Mouse (Mus musculus) bone marrow macrophage, adult 2 months (primary cell): ENCODE data around the gene Htr7. TPM values are rescaled to one million over a fixed set of nuclear protein-coding genes. Genes with fewer than 3 reads are reported as not detected.
A peak's percentile ranks its signal among the peaks of the same experiment; 100 is the strongest.

Experiments
- H3K27ac ChIP-seq: 2 replicates; pipeline ENCODE4 v1.5.1; 2012; ENCODE audit warnings: low read depth, low read length; ENCODE audit not compliant: insufficient read depth
- H3K4me1 ChIP-seq: 2 replicates; pipeline ENCODE4 v1.6.1; 2012; ENCODE audit warnings: low read length; ENCODE audit not compliant: control insufficient read depth, insufficient read depth
- H3K4me3 ChIP-seq: 2 replicates; pipeline ENCODE4 v1.5.1; 2012; ENCODE audit warnings: mild to moderate bottlenecking, low read length, moderate library complexity; ENCODE audit not compliant: insufficient read depth
- CTCF ChIP-seq: IDR thresholded peaks from 2 replicates; pipeline ENCODE4 v1.5.1; 2012; ENCODE audit warnings: low read depth, mild to moderate bottlenecking, low read length, moderate library complexity
- POLR2A ChIP-seq: IDR thresholded peaks from 2 replicates; pipeline ENCODE4 v1.6.1; 2012; ENCODE audit warnings: mild to moderate bottlenecking, low read depth, low read length, borderline replicate concordance
- polyA plus RNA-seq: library from polyadenylated mRNA; stranded (reverse); fragments of >200 nt; gene quantifications from 2 replicates; pipeline ENCODE4 v1.2.4, GENCODE M21; 2012; ENCODE audit not compliant: missing spikeins, insufficient read depth, insufficient read length

Htr7 gene
- polyA plus RNA-seq: not detected in 2 replicates

DNA sequence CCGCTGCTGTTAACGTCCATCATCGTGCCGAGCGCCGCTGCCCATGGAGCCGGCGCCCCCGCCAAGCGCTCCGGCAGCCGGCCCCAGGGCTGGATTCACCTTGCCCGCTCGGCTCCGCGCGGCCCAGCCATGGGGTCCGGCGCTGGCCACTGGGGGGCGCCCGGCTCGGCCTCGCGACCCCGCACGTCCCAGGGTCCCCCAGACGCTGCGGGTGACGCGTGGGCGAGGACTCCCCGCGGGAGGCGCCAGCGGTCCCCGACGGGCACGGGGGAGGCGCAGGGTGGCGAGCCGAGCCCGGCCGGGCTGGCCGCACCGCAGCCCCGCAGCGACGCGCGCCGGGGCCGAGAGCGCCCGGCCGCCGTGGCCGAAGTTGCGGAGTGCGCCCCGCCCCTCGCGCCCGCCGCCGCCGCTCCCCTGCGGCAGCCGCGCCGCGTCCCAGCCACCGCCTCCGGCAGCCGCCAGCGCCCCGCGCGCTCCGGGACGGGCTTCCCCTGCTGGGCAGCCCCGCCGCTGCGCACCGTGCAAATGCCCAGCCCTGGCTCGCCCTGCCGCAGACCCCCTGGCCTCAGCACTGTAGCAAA is at the start of gene Htr7:
TSS of gene Htr7 (minus strand) at position 277 of the 581 bp plus-strand sequence.
- Histone ChIP-seq H3K4me3 (peak within 1 kb of the TSS; percentile 41), H3K4me1 (no peaks in the 10 kb centered on the region), H3K27ac (no peak within 1 kb of the TSS)
- TF ChIP-seq CTCF: no peak
- no peak for TF ChIP-seq POLR2A

DNA sequence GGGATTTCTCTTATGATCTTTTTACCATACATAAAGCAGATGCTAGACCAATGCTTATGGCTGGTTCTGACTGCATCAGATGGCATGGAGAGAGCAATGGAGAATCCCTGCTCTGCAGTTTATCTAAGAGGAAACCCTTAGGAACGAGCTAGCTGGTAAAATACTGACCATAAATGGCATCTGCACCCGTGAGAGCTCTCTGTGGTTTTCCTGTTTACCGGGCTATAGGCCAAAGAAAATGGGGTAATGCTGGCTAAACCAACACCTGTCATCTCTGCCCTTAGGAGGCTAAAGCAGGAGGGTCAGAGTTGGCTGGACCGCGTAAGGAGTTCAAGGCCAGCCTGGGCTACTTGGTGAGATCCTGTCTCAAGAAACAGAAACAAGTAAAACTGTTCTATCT is 46.6 kb upstream of the Htr7 start:
- Histone ChIP-seq H3K4me1 (no peaks in the 10 kb centered on the region), H3K4me3 (no peak overlapping the region), H3K27ac (no peak overlapping the region)
- TF ChIP-seq CTCF (no peak), POLR2A (no peak)

DNA sequence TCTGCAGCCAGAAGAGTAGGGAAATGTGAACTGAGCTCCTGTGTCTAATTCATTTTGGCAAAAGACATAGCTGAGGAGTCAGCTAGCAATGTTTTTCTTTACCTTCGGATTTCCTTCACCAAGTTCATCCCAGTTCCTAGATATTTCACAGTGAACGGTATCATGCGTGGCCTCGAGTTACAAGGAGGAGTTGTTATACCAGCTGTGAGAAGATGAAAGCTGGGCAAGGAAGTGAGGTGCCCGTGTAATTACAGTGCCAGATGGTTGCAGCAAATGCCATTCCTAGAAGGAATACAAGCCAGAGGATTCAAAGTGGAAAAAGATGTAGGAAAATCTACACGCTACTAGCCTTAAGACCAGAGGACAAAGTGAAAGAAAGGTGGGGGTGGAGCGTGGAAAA is 41.6 kb upstream of the Htr7 start:
- Histone ChIP-seq H3K4me1 (no peaks in the 10 kb centered on the region), H3K27ac (no peak overlapping the region), H3K4me3 (no peak overlapping the region)
- TF ChIP-seq CTCF (no peak), POLR2A (no peak)

DNA sequence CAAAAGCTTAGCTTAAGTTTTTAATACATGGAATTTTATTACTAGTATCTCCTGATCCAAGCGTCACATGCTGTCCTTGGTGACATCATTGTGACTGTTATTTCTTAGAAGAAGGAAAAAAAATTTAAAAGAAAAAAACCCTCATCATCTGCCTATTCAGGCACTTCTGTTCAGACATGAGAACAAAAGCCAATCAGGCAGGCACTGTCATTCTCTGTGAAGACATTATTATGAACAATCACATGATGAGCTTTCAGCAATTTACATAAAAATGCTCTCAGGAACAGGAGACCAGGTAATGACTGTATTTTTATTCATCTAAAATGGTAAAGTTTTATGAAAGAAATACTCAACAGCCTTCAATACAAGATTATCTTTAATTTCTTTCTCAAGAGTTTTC is 41.0 kb upstream of the Htr7 start:
- no peaks in the 10 kb centered on the region for H3K4me1 ChIP-seq
- H3K4me3 ChIP-seq: no peak overlapping the region
- no peak for TF ChIP-seq POLR2A
- TF ChIP-seq CTCF: no peak
- H3K27ac ChIP-seq: no peak overlapping the region

DNA sequence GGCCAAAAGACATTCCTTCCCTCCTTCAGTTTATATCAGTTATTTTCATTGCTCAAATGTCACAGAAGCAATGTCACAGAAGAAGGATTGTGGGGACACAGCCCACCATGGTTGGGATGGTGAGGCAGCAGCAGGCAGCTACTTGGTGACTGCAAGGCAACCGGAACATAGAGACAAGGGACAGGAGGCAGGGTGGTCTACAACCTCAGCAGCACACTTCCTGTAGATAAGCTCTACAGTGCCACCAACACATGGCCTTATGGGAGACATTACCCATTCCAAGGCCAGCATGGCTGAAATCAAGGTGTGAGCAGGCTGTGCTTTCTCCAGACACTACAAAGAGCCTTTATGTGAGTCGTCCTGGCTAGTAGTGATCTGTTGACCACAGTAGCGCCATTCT is 39.9 kb upstream of the Htr7 start:
- no peak overlapping the region for H3K27ac ChIP-seq

DNA sequence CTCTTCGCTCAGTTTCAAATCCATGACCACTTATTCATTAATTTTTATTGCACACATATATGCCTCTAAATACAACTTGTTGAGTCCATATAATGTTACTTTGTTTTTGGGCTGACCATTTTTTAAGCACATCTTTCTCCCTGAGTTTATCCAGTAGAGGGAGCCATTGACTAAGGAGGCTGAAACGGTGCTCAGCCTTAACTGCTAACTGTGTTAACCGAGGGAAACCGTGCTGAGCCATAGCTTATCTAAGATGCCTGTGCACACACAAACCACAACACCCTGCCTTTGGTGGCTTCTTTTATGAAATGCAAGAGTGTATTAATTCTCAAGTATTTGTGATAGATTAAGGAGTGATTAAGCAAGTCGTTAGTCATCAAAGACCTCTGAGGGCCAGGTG is 33.5 kb upstream of the Htr7 start:
- no peak overlapping the region for H3K4me3 ChIP-seq
- no peak for TF ChIP-seq CTCF
- no peak for TF ChIP-seq POLR2A
- H3K27ac ChIP-seq: no peak overlapping the region
- no peaks in the 10 kb centered on the region for H3K4me1 ChIP-seq

More for the DNA sequence above, 39.9 kb upstream of the Htr7 start:
- Histone ChIP-seq H3K4me3 (no peak overlapping the region), H3K4me1 (no peaks in the 10 kb centered on the region)
- TF ChIP-seq CTCF: no peak
- TF ChIP-seq POLR2A: no peak

DNA sequence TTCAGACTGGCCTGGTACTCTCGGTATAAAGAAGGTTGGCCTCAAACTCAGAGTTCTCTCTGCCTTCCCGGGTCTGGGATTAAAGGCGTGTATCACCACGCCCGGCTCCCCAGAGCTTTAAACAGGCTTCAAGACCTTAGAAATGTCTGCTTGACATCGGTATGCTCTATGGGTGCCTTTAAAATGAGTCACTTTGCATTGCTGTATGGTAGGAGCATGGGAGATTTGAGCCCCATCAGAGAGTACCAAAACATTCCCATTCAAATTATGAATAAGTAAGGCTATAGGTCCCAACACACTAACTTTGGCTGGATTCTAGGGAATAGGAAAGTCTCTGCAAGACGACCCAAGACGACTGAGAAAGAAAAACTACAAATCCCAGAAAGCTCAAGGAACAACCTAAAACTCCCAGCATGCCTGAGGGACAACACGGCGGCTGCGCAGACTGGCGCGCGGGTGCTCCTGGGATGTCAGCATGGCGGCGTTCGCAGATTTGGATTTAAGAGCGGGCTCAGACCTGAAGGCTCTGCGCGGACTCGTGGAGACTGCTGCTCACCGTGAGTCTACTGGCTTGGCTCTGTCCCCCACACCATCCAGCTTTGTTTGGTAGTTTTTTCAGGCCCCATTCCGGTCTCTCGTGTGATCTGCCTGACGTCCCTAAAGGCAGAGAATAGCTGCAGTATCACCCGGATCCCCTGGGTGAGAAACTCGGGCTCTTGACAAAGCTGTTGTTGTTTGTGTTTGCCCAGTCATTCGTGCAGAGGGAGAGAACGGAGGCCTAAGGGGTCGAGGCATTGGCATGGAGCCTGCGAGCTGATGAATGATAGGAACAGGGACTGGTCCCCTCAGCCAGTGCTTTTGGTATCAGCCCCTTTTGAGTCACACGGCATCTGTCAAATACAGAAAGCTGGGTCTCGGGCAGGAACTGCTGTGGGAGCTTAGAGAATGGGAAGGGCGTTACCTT is 26.2 kb upstream of the Htr7 start, which contains the start of gene Rpp30:
TSS of gene Rpp30 (plus strand) at position 455 of the 964 bp plus-strand sequence.
- peak within 1 kb of the TSS; percentile 92 for H3K4me3 ChIP-seq
- no peak within 1 kb of the TSS for H3K27ac ChIP-seq
- peaks cover 5% of the 10 kb centered on the region for H3K4me1 ChIP-seq
- TF ChIP-seq POLR2A (no peak), CTCF (0 out of 2 replicates have a peak, but pooled peaks have one; percentile 22)

DNA sequence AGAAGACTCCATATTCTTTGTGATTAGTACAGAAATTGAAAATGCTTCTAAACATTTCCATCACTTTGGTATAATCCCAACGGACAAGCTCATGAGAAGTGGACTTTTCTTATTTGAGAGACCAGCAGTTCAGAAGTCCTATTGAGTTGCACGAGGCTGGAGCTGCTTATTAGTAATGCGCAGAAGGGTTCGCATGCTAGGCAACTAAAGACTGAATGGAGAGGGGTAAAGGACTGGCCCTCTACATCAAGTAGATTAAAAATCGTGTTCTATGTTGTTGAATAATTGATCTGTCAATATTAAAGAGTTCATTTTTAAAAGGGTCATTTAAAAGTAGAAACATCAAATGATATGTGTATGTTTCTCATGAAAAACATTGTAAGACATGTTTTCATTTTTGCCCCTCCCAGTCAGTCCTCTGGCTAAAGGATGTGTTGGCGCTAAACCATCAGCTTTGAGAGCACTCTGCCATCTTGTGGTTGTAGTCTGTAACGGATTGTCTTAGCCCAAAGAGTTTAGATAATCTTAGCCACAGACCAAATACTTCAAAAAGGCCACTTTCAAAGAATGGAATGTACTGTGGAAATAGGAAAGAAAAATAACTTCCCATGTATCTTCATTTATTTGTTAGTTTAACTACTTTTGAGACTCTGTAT is 25.4 kb upstream of the Htr7 start:
- TF ChIP-seq CTCF (no peak), POLR2A (no peak)
- Histone ChIP-seq H3K27ac (no peak overlapping the region), H3K4me3 (peak overlapping the region; percentile 19; the same call in 1 of the 2 replicates)

DNA sequence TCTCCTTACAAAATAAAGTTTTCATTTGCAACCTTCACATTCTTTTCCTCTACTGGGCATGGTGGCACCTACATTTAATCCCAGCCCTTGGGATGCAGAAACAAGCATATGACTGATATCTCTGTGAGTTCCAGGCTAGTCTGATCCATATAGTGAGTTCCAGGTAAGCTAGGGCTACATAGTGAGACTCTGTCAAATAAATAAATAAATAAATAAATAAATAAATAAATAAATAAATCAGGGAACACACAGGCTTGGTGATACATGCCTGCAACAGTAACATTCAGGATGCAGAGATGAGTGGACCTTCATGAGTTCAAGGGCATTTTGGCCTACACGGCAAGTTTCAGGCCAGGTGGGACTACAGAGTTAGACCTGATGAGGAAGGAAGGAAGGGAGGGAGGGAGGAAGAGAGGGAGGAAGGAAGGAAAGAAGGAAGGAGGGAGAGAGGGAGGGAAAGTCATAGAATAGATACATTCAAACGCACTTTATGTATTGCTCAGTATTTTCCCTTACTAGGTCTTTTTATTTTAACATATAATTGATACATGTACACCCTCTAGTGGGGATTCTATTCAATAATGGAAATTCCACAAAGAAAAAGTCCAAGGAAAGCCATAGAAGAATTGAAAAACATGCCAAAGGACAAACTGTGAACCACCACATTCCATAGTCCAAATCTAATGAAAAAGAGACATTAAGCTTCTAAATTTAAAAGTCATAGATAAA is 5.7 kb upstream of the Htr7 start:
- H3K27ac ChIP-seq: no peak overlapping the region
- TF ChIP-seq POLR2A: no peak
- TF ChIP-seq CTCF: no peak
- no peak overlapping the region for H3K4me3 ChIP-seq
- H3K4me1 ChIP-seq: no peaks in the 10 kb centered on the region

More for the DNA sequence above, 25.4 kb upstream of the Htr7 start:
- H3K4me1 ChIP-seq: peaks cover 5% of the 10 kb centered on the region
